Mouse (Mus musculus) bone marrow, adult 2 months (tissue): ENCODE measurements around the gene Nipal4. TPM values are rescaled to one million over a fixed set of nuclear protein-coding genes. Genes with fewer than 3 reads are reported as not detected.
A peak's percentile ranks its signal among the peaks of the same experiment; 100 is the strongest.

Experiments used
- H3K27ac ChIP-seq: fragments of 200-500 bp; 2 replicates; pipeline ENCODE4 v1.5.1; 2012; ENCODE audit warnings: low read depth, mild to moderate bottlenecking, control low read depth, inconsistent platforms, low read length; ENCODE audit not compliant: control insufficient read depth, poor library complexity, insufficient read depth
- H3K4me1 ChIP-seq: fragments of 200-500 bp; 2 replicates; pipeline ENCODE4 v1.6.1; 2011; ENCODE audit warnings: low read length; ENCODE audit not compliant: control insufficient read depth, insufficient read depth
- H3K4me3 ChIP-seq: fragments of 200-500 bp; replicated peaks from 2 replicates; pipeline ENCODE3; 2011; ENCODE audit warnings: mild to moderate bottlenecking, low read depth, low read length, control low read depth; ENCODE audit not compliant: control insufficient read depth
- CTCF ChIP-seq: fragments of 200-500 bp; IDR thresholded peaks from 2 replicates; pipeline ENCODE4 v1.5.1; 2011; ENCODE audit warnings: low read length, control low read depth; ENCODE audit not compliant: control insufficient read depth, insufficient read depth
- POLR2A ChIP-seq: fragments of 200-500 bp; IDR thresholded peaks from 2 replicates; pipeline ENCODE4 v1.6.1; 2011; ENCODE audit warnings: low read depth, mild to moderate bottlenecking, control low read depth, low read length, borderline replicate concordance; ENCODE audit not compliant: control insufficient read depth
- WGBS: fragments of 180-500 bp; shearing (Covaris S2); methylation state at CpG from one replicate; pipeline ENCODE4 v1.1.7; 2018; 5-methylcytosine and 5-hydroxymethylcytosine counted together
- polyA plus RNA-seq: library from polyadenylated mRNA; stranded (reverse); fragments of >200 nt; gene quantifications from 2 replicates; pipeline ENCODE4 v1.2.4, GENCODE M21; 2011; ENCODE audit warnings: low replicate concordance; ENCODE audit not compliant: missing spikeins, insufficient read depth, insufficient read length

Nipal4 gene
- polyA plus RNA-seq, 1 experiment = not detected

- Histone ChIP-seq H3K27ac (peak overlapping the region; percentile 38), H3K4me1 (no peaks in the 10 kb centered on the region; the same call in 1 of the 2 replicates), H3K4me3 (no peak overlapping the region)
- TF ChIP-seq CTCF = no peak
- 66% methylated on average over 11 of the region's 11 CpGs for WGBS
Measured at GRCm38 (mm10) chr11:46145163-46145875, 21.0 kb downstream of the Nipal4 start.

- 78% methylated on average over 6 of the region's 6 CpGs for WGBS
- Histone ChIP-seq H3K4me1 (no peaks in the 10 kb centered on the region; the same call in 1 of the 2 replicates), H3K27ac (no peak overlapping the region), H3K4me3 (no peak overlapping the region)
- TF ChIP-seq CTCF (no peak), POLR2A (no peak)
Measured at GRCm38 (mm10) chr11:46143342-46143741, 23.0 kb downstream of the Nipal4 start.

- Histone ChIP-seq H3K4me3 (no peak overlapping the region), H3K27ac (no peak overlapping the region), H3K4me1 (no peaks in the 10 kb centered on the region)
- TF ChIP-seq CTCF (no peak), POLR2A (no peak)
- WGBS = 84% methylated on average over 2 of the region's 2 CpGs
Measured at GRCm38 (mm10) chr11:46134899-46135298, 31.4 kb downstream of the Nipal4 start.

- Histone ChIP-seq H3K27ac (no peak overlapping the region), H3K4me1 (peaks cover 3% of the 10 kb centered on the region; the same call in 1 of the 2 replicates), H3K4me3 (no peak overlapping the region)
- TF ChIP-seq POLR2A (no peak), CTCF (no peak)
- WGBS = 73% methylated on average over 17 of the region's 17 CpGs
Measured at GRCm38 (mm10) chr11:46131022-46131986, 35.0 kb downstream of the Nipal4 start.

- Histone ChIP-seq H3K27ac (peak overlapping the region; percentile 77), H3K4me1 (peaks cover 5% of the 10 kb centered on the region; the same call in 1 of the 2 replicates), H3K4me3 (no peak overlapping the region)
- peak; percentile 76 for TF ChIP-seq CTCF
- no peak for TF ChIP-seq POLR2A
- 49% methylated on average over 9 of the region's 9 CpGs for WGBS
Measured at GRCm38 (mm10) chr11:46128548-46128945, 37.8 kb downstream of the Nipal4 start.

- WGBS = 59% methylated on average over 15 of the region's 15 CpGs
- H3K27ac ChIP-seq = peak overlapping the region; percentile 79
Measured at GRCm38 (mm10) chr11:46127621-46128547, 38.4 kb downstream of the Nipal4 start.

GRCm38 (mm10) chr11:46126827-46127410 lies 39.4 kb downstream of the Nipal4 start:
- Histone ChIP-seq H3K4me3 (no peak overlapping the region), H3K27ac (peak overlapping the region; percentile 79), H3K4me1 (peaks cover 10% of the 10 kb centered on the region)
- WGBS = 83% methylated on average over 11 of the region's 11 CpGs
- TF ChIP-seq CTCF = no peak
- TF ChIP-seq POLR2A = no peak

More at GRCm38 (mm10) chr11:46127621-46128547, 38.4 kb downstream of the Nipal4 start:
- Histone ChIP-seq H3K4me3 (no peak overlapping the region), H3K4me1 (peaks cover 7% of the 10 kb centered on the region; the same call in 1 of the 2 replicates)
- no peak; the same call in 1 of the 2 replicates for TF ChIP-seq CTCF
- TF ChIP-seq POLR2A = 0 out of 2 replicates have a peak, but pooled peaks have one; percentile 14
